8 mouse cellular contexts compared by ENCODE assay signal in the genomic region with DNA sequence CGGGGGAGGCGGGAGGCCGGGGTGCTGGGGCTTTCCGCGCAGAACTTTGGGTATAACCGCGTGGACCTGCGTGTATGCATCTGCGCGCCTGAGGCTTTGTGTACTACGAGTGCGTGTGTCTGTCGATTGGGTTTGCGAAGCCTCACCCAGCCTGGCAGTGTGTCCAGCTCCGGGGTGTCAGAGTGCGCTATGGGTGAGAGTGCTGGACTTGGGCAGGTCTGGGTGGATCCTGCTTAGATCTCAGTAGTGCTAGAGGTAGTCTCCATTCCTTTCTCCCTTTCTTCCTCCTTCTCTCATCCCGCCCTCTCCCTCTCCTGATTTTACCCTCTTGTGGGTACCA. TPM values are rescaled to one million over a fixed set of nuclear protein-coding genes. Genes with fewer than 3 reads are reported as not detected.
DNase-seq lines count a peak whose midpoint lies in the region; ATAC-seq and TF ChIP-seq lines count a peak whose summit lies in the region.

No protein-coding gene starts in this region.

- no peaks in the 10 kb centered on the region for H3K9me3 ChIP-seq in heart, embryonic 10.5 days
- H3K9me3 ChIP-seq in limb, embryonic 14.5 days (ENCODE audit: control insufficient read depth, low read length) = no peaks in the 10 kb centered on the region

- no peak for TF ChIP-seq POLR2A in embryonic fibroblast, embryonic 13.5 days (IDR thresholded peaks at IDR 0.05; ENCODE audit: low read depth, low read length)
- no peak for TF ChIP-seq POLR2A in limb, embryonic 14.5 days (IDR thresholded peaks at IDR 0.05; ENCODE audit: borderline replicate concordance, extremely low read depth, insufficient read depth, insufficient read length)

- peaks cover 78% of the 10 kb centered on the region for H3K27me3 ChIP-seq in heart, embryonic 10.5 days (ENCODE audit: insufficient read depth, poor library complexity, severe bottlenecking)
- H3K27me3 ChIP-seq in limb, embryonic 14.5 days (ENCODE audit: control insufficient read depth, insufficient read depth, low read length) = peaks cover 21% of the 10 kb centered on the region; the same call in 1 of the 2 replicates

- 3% methylated on average over 17 of the region's 17 CpGs for WGBS in heart, embryonic 10.5 days
- 2% methylated on average over 12 of the region's 17 CpGs for WGBS in limb, embryonic 14.5 days

- peak overlapping the region; percentile 76 for H3K4me3 ChIP-seq in heart, embryonic 10.5 days
- H3K4me3 ChIP-seq in embryonic fibroblast, embryonic 13.5 days (ENCODE audit: insufficient read depth, low read length) = peak overlapping the region; percentile 20
- peak overlapping the region; percentile 63 for H3K4me3 ChIP-seq in limb, embryonic 14.5 days (replicated peaks; ENCODE audit: low read length)

- peak overlapping the region; percentile 87 for H3K27ac ChIP-seq in heart, embryonic 10.5 days
- no peak overlapping the region for H3K27ac ChIP-seq in embryonic fibroblast, embryonic 13.5 days (ENCODE audit: insufficient read depth, low read length)
- no peak overlapping the region for H3K27ac ChIP-seq in limb, embryonic 14.5 days (replicated peaks; ENCODE audit: low read depth, low read length)

- no peaks in the 10 kb centered on the region for H3K36me3 ChIP-seq in heart, embryonic 10.5 days
- no peaks in the 10 kb centered on the region for H3K36me3 ChIP-seq in limb, embryonic 14.5 days (ENCODE audit: control insufficient read depth, insufficient read depth, low read length)

- peak overlapping the region; percentile 99 for H3K4me2 ChIP-seq in limb, embryonic 14.5 days (replicated peaks; ENCODE audit: low read depth, low read length, severe bottlenecking)

- ATAC-seq in limb, embryonic 14.5 days (ENCODE audit: low FRiP score, low read depth) = no peak

- no peak for DNase-seq in heart, embryonic 10.5 days (ENCODE audit: low spot score)
- DNase-seq in heart, postnatal 4 days = no peak
- DNase-seq in ES-CJ7 (ENCODE audit: low read depth, low spot score) = peak; percentile 18
- no peak for DNase-seq in limb, embryonic 14.5 days (ENCODE audit: low spot score)
- DNase-seq in right cerebral cortex, postnatal 14 days = peak; percentile 24
- no peak for DNase-seq in thymus, postnatal 36 days
- no peak for DNase-seq in ovary, postnatal 10 days (ENCODE audit: low spot score)

- TF ChIP-seq CTCF in embryonic fibroblast, embryonic 13.5 days (IDR thresholded peaks at IDR 0.05; ENCODE audit: borderline replicate concordance, insufficient read depth, low read length) = no peak

- peak overlapping the region; percentile 80 for H3K9ac ChIP-seq in limb, embryonic 14.5 days (ENCODE audit: low read depth, low read length, severe bottlenecking)

- peaks cover 13% of the 10 kb centered on the region for H3K4me1 ChIP-seq in heart, embryonic 10.5 days
- peaks cover 5% of the 10 kb centered on the region; the same call in 1 of the 2 replicates for H3K4me1 ChIP-seq in embryonic fibroblast, embryonic 13.5 days (ENCODE audit: control insufficient read depth, insufficient read depth, low read length)
- 0 out of 2 replicates have a peak, but pooled peaks cover 4% of the 10 kb centered on the region for H3K4me1 ChIP-seq in limb, embryonic 14.5 days (ENCODE audit: control insufficient read depth, insufficient read depth, low read length)

RNA-seq across cellular contexts. Expression of gene Tmem74b, which starts 1.0 kb away (rescaled TPM):
- 1.2 and 2.1 TPM in 2 replicates for polyA plus RNA-seq in heart, embryonic 10.5 days (2016; fragmentation: Nextera tagmentation; extraction: Ambion mirVana)
- 1 to 10 TPM; 5.0 to 5.1 TPM for total RNA-seq in heart, postnatal 4 days (2021)
- polyA plus RNA-seq in embryonic fibroblast, embryonic 13.5 days (2011; ENCODE audit: insufficient read length, low read depth, missing spikeins) = not detected in 2 replicates
- 2.7 and 3.5 TPM in 2 replicates for polyA plus RNA-seq in limb, embryonic 14.5 days (2012; rRNA removed)
- polyA plus RNA-seq in limb, embryonic 14.5 days (2014; fragmentation: Nextera tagmentation; extraction: Ambion mirVana) = 2.2 and 2.5 TPM in 2 replicates

RNA-seq across cellular contexts. Expression of gene Rad21l, which starts 34.5 kb away (rescaled TPM):
- polyA plus RNA-seq in heart, embryonic 10.5 days (2016; fragmentation: Nextera tagmentation; extraction: Ambion mirVana) = not detected in 2 replicates
- not detected for total RNA-seq in heart, postnatal 4 days (2021)
- polyA plus RNA-seq in embryonic fibroblast, embryonic 13.5 days (2011; ENCODE audit: insufficient read length, low read depth, missing spikeins) = not detected in 2 replicates
- not detected in 2 replicates for polyA plus RNA-seq in limb, embryonic 14.5 days (2012; rRNA removed)
- not detected in 2 replicates for polyA plus RNA-seq in limb, embryonic 14.5 days (2014; fragmentation: Nextera tagmentation; extraction: Ambion mirVana)

RNA-seq across cellular contexts. Expression of gene Psmf1, which starts 41.2 kb away (rescaled TPM):
- 37.2 and 43.1 TPM in 2 replicates for polyA plus RNA-seq in heart, embryonic 10.5 days (2016; fragmentation: Nextera tagmentation; extraction: Ambion mirVana)
- total RNA-seq in heart, postnatal 4 days (2021) = 10 to 100 TPM; 32.0 to 33.0 TPM
- 28.7 and 32.7 TPM in 2 replicates for polyA plus RNA-seq in embryonic fibroblast, embryonic 13.5 days (2011; ENCODE audit: insufficient read length, low read depth, missing spikeins)
- polyA plus RNA-seq in limb, embryonic 14.5 days (2012; rRNA removed) = 36.0 and 47.5 TPM in 2 replicates
- polyA plus RNA-seq in limb, embryonic 14.5 days (2014; fragmentation: Nextera tagmentation; extraction: Ambion mirVana) = 46.4 and 53.8 TPM in 2 replicates

Comparison
In these comparisons a context has a peak if more than half of its experiments do, and no peak if none do; other contexts are left out.
1. DNase-seq: peak in ES-CJ7 (single experiment) and right cerebral cortex, postnatal 14 days (single experiment); none in heart, embryonic 10.5 days (single experiment), heart, postnatal 4 days (single experiment), limb, embryonic 14.5 days (single experiment), thymus, postnatal 36 days (0 of 2) and ovary, postnatal 10 days (single experiment).
2. H3K4me3 ChIP-seq: peak in every context shown above with its lines; median percentile 76 in heart, embryonic 10.5 days; 63 in limb, embryonic 14.5 days; 20 in embryonic fibroblast, embryonic 13.5 days.